Mouse (Mus musculus) olfactory bulb, adult 2 months (tissue): ENCODE measurements around the gene Havcr2.

Experiments used
- CTCF ChIP-seq: fragments of 200-500 bp; IDR thresholded peaks from 2 replicates; pipeline ENCODE4 v1.5.1; 2012; ENCODE audit warnings: low read depth, mild to moderate bottlenecking, low read length, moderate library complexity; ENCODE audit not compliant: insufficient read depth
- POLR2A ChIP-seq: fragments of 200-500 bp; IDR thresholded peaks from 2 replicates; pipeline ENCODE4 v1.6.1; 2012; ENCODE audit warnings: mild to moderate bottlenecking, low read depth, low read length, moderate library complexity; ENCODE audit not compliant: insufficient read depth

- TF ChIP-seq POLR2A: no peak
- no peak for TF ChIP-seq CTCF
These were observed 49.7 kb upstream of the Havcr2 start for GRCm38 (mm10) chr11:46404986-46405385.
